Mouse (Mus musculus): ENCODE results near the gene Wnt3a. TPM values are rescaled to one million over a fixed set of nuclear protein-coding genes. Genes with fewer than 3 reads are reported as not detected.
A peak's percentile ranks its signal among the peaks of the same experiment; 100 is the strongest.
"Not testable (repeated sequence)": the region's sequence is repeated elsewhere in the genome, so short reads cannot be mapped to it uniquely, and the experiment has no call there.

The Wnt3a gene
- polyA plus RNA-seq, 1 experiment from 2014 or later = 0.35 TPM

- Histone ChIP-seq H3K27ac (replicated peaks) (no peak overlapping the region), H3K4me1 (peaks cover 41% of the 10 kb centered on the region), H3K9ac (replicated peaks) (peak overlapping the region; percentile 61), H3K4me2 (peak overlapping the region; percentile 90), H3K27me3 (replicated peaks) (peaks cover 71% of the 10 kb centered on the region), H3K9me3 (replicated peaks) (no peaks in the 10 kb centered on the region), H3K36me3 (no peaks in the 10 kb centered on the region), H3K4me3 (replicated peaks) (peak overlapping the region; percentile 56)
- ATAC-seq (ENCODE audit: low FRiP score) = peak; percentile 60; the same call in 1 of the 2 replicates
- 1% methylated on average over 45 of the region's 45 CpGs for WGBS
These were observed 17.0 kb upstream of the Wnt3a start for GRCm38 (mm10) chr11:59307422-59308163.

- H3K27me3 ChIP-seq (replicated peaks) = peaks cover 69% of the 10 kb centered on the region
- peaks cover 41% of the 10 kb centered on the region for H3K4me1 ChIP-seq
- under 1% methylated on average over 107 of the region's 128 CpGs for WGBS
- H3K27ac ChIP-seq (replicated peaks) = no peak within 1 kb of the TSS
- peak within 1 kb of the TSS; percentile 56 for H3K4me3 ChIP-seq (replicated peaks)
- H3K9me3 ChIP-seq (replicated peaks) = no peaks in the 10 kb centered on the region
- ATAC-seq (ENCODE audit: low FRiP score) = peak; percentile 61
- peak within 1 kb of the TSS; percentile 90 for H3K4me2 ChIP-seq
- H3K36me3 ChIP-seq = no peaks in the 10 kb centered on the region
- H3K9ac ChIP-seq (replicated peaks) = peak within 1 kb of the TSS; percentile 61
These were observed 16.2 kb upstream of the Wnt3a start, which contains the start of gene Wnt9a for GRCm38 (mm10) chr11:59306461-59307421. Gene Wnt9a, plus strand, starts transcription at chr11:59306928.

GRCm38 (mm10) chr11:59305821-59306215, 15.3 kb upstream of the Wnt3a start:
- 3% methylated on average over 10 of the region's 10 CpGs for WGBS
- peak overlapping the region; percentile 56; the same call in 1 of the 2 replicates for H3K4me3 ChIP-seq (replicated peaks)
- ATAC-seq (ENCODE audit: low FRiP score) = no peak
- H3K27ac ChIP-seq (replicated peaks) = no peak overlapping the region
- no peaks in the 10 kb centered on the region for H3K36me3 ChIP-seq
- peak overlapping the region; percentile 90 for H3K4me2 ChIP-seq
- no peaks in the 10 kb centered on the region for H3K9me3 ChIP-seq (replicated peaks)
- peaks cover 64% of the 10 kb centered on the region for H3K27me3 ChIP-seq (replicated peaks)
- peaks cover 41% of the 10 kb centered on the region for H3K4me1 ChIP-seq
- H3K9ac ChIP-seq (replicated peaks) = 0 out of 2 replicates have a peak overlapping the region, but pooled peaks have one; percentile 61

GRCm38 (mm10) chr11:59305008-59305820, 14.7 kb upstream of the Wnt3a start:
- ATAC-seq (ENCODE audit: low FRiP score) = no peak
- no peak overlapping the region for H3K27ac ChIP-seq (replicated peaks)

DNA sequence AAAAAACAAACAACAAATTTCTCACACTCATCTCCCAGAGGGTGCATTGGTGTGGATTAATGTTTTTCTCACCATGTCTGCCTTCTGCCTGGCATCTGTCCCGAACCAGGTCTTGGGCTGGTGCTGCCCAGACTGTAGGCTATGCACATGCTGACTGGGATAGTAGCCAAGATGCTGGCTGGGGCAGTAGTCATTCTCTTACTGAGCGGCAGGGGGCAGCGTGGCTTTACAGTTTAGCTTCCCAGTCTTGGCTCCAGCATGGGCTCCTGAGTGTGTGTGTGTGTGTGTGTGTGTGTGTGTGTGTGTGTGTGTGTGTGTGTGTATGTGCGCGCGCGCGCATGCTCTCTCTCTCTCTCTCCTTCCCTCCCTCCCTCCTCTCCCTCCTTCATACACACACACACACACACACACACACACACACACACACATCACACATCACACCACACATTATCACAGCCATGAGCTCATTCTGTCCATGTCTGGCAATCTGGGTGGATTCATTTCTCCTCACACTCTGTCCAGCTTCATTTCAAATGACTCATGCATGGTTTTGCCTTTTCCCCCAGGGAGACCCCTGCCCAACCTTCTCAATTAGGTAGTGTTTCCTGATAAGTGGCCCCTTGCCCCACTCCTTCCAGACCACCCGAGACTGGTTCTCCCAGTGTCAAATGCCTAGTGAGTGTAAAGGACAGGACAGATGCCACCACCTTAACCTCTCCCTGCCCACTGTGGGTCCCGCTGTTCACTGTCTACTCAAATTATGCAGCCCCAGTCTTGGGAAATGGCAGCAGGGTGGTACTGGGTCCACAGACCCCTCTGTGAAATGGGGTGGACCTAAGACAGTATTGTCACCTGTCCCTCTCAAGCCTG, 12.4 kb upstream of the Wnt3a start:
- ATAC-seq (ENCODE audit: low FRiP score) = 0 out of 2 replicates have a peak, but pooled peaks have one; percentile 60
- 33% methylated on average over 5 of the region's 10 CpGs for WGBS
- no peak overlapping the region for H3K4me2 ChIP-seq
- peaks cover 60% of the 10 kb centered on the region for H3K27me3 ChIP-seq (replicated peaks)
- H3K4me1 ChIP-seq = peaks cover 23% of the 10 kb centered on the region
- H3K9me3 ChIP-seq (replicated peaks) = no peaks in the 10 kb centered on the region
- no peak overlapping the region for H3K9ac ChIP-seq (replicated peaks)
- no peak overlapping the region for H3K4me3 ChIP-seq (replicated peaks)
- H3K36me3 ChIP-seq = no peaks in the 10 kb centered on the region
- no peak overlapping the region for H3K27ac ChIP-seq (replicated peaks)

More at GRCm38 (mm10) chr11:59305008-59305820, 14.7 kb upstream of the Wnt3a start:
- no peak overlapping the region for H3K4me3 ChIP-seq (replicated peaks)
- no peaks in the 10 kb centered on the region for H3K9me3 ChIP-seq (replicated peaks)
- H3K9ac ChIP-seq (replicated peaks) = no peak overlapping the region
- H3K27me3 ChIP-seq (replicated peaks) = peaks cover 64% of the 10 kb centered on the region
- WGBS = 44% methylated on average over 22 of the region's 22 CpGs
- 0 out of 2 replicates have a peak overlapping the region, but pooled peaks have one; percentile 90 for H3K4me2 ChIP-seq
- peaks cover 41% of the 10 kb centered on the region for H3K4me1 ChIP-seq
- H3K36me3 ChIP-seq = no peaks in the 10 kb centered on the region

- not testable (repeated sequence) for H3K27ac ChIP-seq (replicated peaks); H3K36me3 ChIP-seq; H3K4me1 ChIP-seq; H3K4me2 ChIP-seq; ATAC-seq (ENCODE audit: low FRiP score); H3K9ac ChIP-seq (replicated peaks); H3K4me3 ChIP-seq (replicated peaks); H3K9me3 ChIP-seq (replicated peaks)
- peaks cover 52% of the 10 kb centered on the region for H3K27me3 ChIP-seq (replicated peaks)
- 79% methylated on average over 2 of the region's 2 CpGs for WGBS
These were observed 10.5 kb upstream of the Wnt3a start for GRCm38 (mm10) chr11:59301053-59301452.

DNA sequence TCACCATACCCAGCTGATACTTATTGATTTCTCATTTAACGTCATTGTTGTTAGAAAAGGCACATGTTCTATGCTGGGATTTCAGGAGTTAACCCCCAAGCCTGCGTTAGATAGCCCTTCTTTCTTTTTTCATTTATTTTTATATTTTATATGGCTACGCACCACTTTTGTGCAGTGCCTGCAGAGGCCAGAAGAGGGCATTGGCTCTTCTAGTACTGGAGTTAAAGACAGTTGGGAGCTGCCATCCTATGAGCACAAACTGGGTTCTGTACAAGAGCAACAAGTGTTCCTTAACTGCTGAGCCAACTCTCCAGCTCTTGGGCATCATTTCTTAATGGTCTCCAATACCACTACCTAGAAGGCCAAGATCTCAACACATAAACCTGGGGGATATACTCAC, 9.6 kb upstream of the Wnt3a start:
- Histone ChIP-seq H3K27me3 (replicated peaks) (peaks cover 50% of the 10 kb centered on the region), H3K36me3 (no peaks in the 10 kb centered on the region)
- WGBS = 18% methylated on average over 3 of the region's 3 CpGs

GRCm38 (mm10) chr11:59297941-59298340, 7.4 kb upstream of the Wnt3a start:
- no peaks in the 10 kb centered on the region for H3K9me3 ChIP-seq (replicated peaks)
- WGBS = 20% methylated on average over 7 of the region's 7 CpGs
- H3K4me3 ChIP-seq (replicated peaks) = no peak overlapping the region
- H3K27ac ChIP-seq (replicated peaks) = no peak overlapping the region
- 0 out of 2 replicates have a peak, but pooled peaks cover 2% of the 10 kb centered on the region for H3K4me1 ChIP-seq
- peaks cover 44% of the 10 kb centered on the region for H3K27me3 ChIP-seq (replicated peaks)
- H3K4me2 ChIP-seq = no peak overlapping the region
- H3K9ac ChIP-seq (replicated peaks) = no peak overlapping the region
- no peaks in the 10 kb centered on the region for H3K36me3 ChIP-seq
- ATAC-seq (ENCODE audit: low FRiP score) = no peak

More for the DNA sequence above, 9.6 kb upstream of the Wnt3a start:
- H3K9me3 ChIP-seq (replicated peaks) = no peaks in the 10 kb centered on the region
- H3K27ac ChIP-seq (replicated peaks) = no peak overlapping the region
- no peak overlapping the region for H3K4me3 ChIP-seq (replicated peaks)
- no peak overlapping the region for H3K4me2 ChIP-seq
- no peak for ATAC-seq (ENCODE audit: low FRiP score)
- H3K4me1 ChIP-seq = 0 out of 2 replicates have a peak, but pooled peaks cover 2% of the 10 kb centered on the region
- H3K9ac ChIP-seq (replicated peaks) = no peak overlapping the region

DNA sequence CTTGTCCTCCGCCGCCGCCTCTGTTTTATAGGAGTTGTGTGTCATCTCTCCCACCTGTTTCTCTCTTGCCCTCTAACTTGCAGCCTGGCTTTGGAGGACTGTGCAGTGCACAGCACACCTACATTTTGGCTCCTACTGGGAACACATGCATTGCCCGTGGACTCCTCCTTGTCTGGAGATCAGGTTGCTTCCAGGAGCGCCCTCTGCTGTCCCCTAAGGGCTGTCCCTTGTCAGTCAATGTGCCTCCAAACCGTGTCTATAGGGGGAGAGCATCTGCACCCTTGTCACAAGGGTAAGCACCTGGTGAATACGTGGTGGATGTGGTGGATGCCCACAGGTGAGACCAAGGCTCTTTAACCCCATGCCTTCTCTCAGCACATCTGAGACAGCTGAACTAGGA, 3.1 kb upstream of the Wnt3a start:
- H3K4me2 ChIP-seq = no peak overlapping the region
- ATAC-seq (ENCODE audit: low FRiP score) = no peak
- no peak overlapping the region for H3K4me3 ChIP-seq (replicated peaks)
- no peak overlapping the region for H3K27ac ChIP-seq (replicated peaks)
- peaks cover 29% of the 10 kb centered on the region for H3K4me1 ChIP-seq
- WGBS = 31% methylated on average over 7 of the region's 7 CpGs
- H3K9ac ChIP-seq (replicated peaks) = no peak overlapping the region
- H3K27me3 ChIP-seq (replicated peaks) = peaks cover 73% of the 10 kb centered on the region
- H3K9me3 ChIP-seq (replicated peaks) = no peaks in the 10 kb centered on the region
- H3K36me3 ChIP-seq = no peaks in the 10 kb centered on the region

DNA sequence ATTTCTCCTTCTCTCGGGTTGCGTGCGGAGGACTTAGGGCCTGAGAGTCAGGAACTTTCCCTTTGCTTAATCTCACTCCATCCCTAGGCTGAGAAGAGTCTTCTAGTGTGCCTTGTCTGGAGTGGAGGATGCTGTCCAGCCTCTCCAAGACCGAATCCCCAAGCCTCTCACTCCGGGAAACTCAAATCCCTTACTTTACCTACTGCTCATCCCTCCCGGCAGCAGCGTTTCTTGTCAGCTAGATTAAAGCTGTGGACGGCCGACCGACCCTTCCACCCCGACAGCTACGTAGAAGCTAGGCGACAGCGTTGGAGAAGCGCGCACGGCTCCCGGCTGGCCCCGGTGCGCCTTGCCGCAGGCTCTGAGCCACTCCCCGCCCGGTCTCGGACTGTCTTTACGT, 846 bp downstream of the Wnt3a start:
- Histone ChIP-seq H3K9me3 (replicated peaks) (no peaks in the 10 kb centered on the region), H3K9ac (replicated peaks) (no peak overlapping the region), H3K27ac (replicated peaks) (no peak overlapping the region), H3K4me1 (peaks cover 28% of the 10 kb centered on the region), H3K4me2 (peak overlapping the region; percentile 69), H3K36me3 (no peaks in the 10 kb centered on the region), H3K27me3 (replicated peaks) (peaks cover 85% of the 10 kb centered on the region), H3K4me3 (replicated peaks) (no peak overlapping the region; the same call in 1 of the 2 replicates)
- WGBS = 1% methylated on average over 25 of the region's 25 CpGs
- ATAC-seq (ENCODE audit: low FRiP score) = no peak
